Mouse (Mus musculus): Measurements from ENCODE around the gene Tprkb. TPM values are rescaled to one million over a fixed set of nuclear protein-coding genes. Genes with fewer than 3 reads are reported as not detected.

Gene Tprkb
- polyA plus RNA-seq, 1 experiment from 2014 or later, result 48.6 TPM

Other genes with a start within 250 kb of the Tprkb start
- not detected in 2 replicates for gene Nat8f7, start 198.7 kb upstream of the Tprkb start, polyA plus RNA-seq (2015; fragmentation: Nextera tagmentation; extraction: Ambion mirVana)
- gene Nat8f3, start 146.1 kb upstream of the Tprkb start, polyA plus RNA-seq (2015; fragmentation: Nextera tagmentation; extraction: Ambion mirVana), result 0.24 and 0.34 TPM in 2 replicates
- gene Nat8f6, start 90.9 kb upstream of the Tprkb start, polyA plus RNA-seq (2015; fragmentation: Nextera tagmentation; extraction: Ambion mirVana), result not detected in 2 replicates
- not detected in 2 replicates for gene Nat8f5, start 90.9 kb upstream of the Tprkb start, polyA plus RNA-seq (2015; fragmentation: Nextera tagmentation; extraction: Ambion mirVana)
- not detected in 2 replicates for gene Nat8, start 79.8 kb upstream of the Tprkb start, polyA plus RNA-seq (2015; fragmentation: Nextera tagmentation; extraction: Ambion mirVana)
- not detected in 2 replicates for gene Nat8f2, start 42.7 kb upstream of the Tprkb start, polyA plus RNA-seq (2015; fragmentation: Nextera tagmentation; extraction: Ambion mirVana)
- gene Nat8f4, start 7.0 kb upstream of the Tprkb start, polyA plus RNA-seq (2015; fragmentation: Nextera tagmentation; extraction: Ambion mirVana), result 6.0 and 6.8 TPM in 2 replicates
- 11.9 and 13.6 TPM in 2 replicates for gene Nat8f1, start 3.8 kb downstream of the Tprkb start, polyA plus RNA-seq (2015; fragmentation: Nextera tagmentation; extraction: Ambion mirVana)
- gene Dusp11, start 49.8 kb downstream of the Tprkb start, polyA plus RNA-seq (2015; fragmentation: Nextera tagmentation; extraction: Ambion mirVana), result 42.7 and 47.9 TPM in 2 replicates
- gene Figla, start 104.3 kb downstream of the Tprkb start, polyA plus RNA-seq (2015; fragmentation: Nextera tagmentation; extraction: Ambion mirVana), result not detected in 2 replicates
- gene Add2, start 116.8 kb downstream of the Tprkb start, polyA plus RNA-seq (2015; fragmentation: Nextera tagmentation; extraction: Ambion mirVana), result 224 and 230 TPM in 2 replicates

Data from forebrain, embryonic 15.5 days (tissue).